Mouse (Mus musculus) C2C12 (cell line): ENCODE measurements around the gene Olfr93. TPM values are rescaled to one million over a fixed set of nuclear protein-coding genes. Genes with fewer than 3 reads are reported as not detected.

Experiments used
- H3K27me3 ChIP-seq: one replicate; pipeline ENCODE4 v1.6.1; 2011; ENCODE audit not compliant: control insufficient read depth, insufficient read depth, insufficient read length
- H3K36me3 ChIP-seq: one replicate; pipeline ENCODE4 v1.6.1; 2011; ENCODE audit not compliant: control insufficient read depth, insufficient read depth
- H3K4me3 ChIP-seq: one replicate; pipeline ENCODE4 v1.5.1; 2011; ENCODE audit warnings: mild to moderate bottlenecking, control low read depth; ENCODE audit not compliant: poor library complexity, insufficient read depth, severe bottlenecking
- H3K79me2 ChIP-seq: one replicate; pipeline ENCODE4 v1.6.1; 2011; ENCODE audit not compliant: control insufficient read depth, insufficient read depth
- H3K79me3 ChIP-seq: one replicate; pipeline ENCODE4 v1.6.1; 2011; ENCODE audit warnings: low read depth, control low read depth
- H3ac ChIP-seq: one replicate; pipeline ENCODE3; 2011; ENCODE audit warnings: low read depth; ENCODE audit not compliant: control insufficient read depth, insufficient read length
- CEBPB ChIP-seq: IDR thresholded peaks from one replicate; pipeline ENCODE4 v1.6.1; 2011; ENCODE audit warnings: low read depth, mild to moderate bottlenecking, control low read depth, moderate library complexity
- CTCF ChIP-seq: IDR thresholded peaks from one replicate; pipeline ENCODE4 v1.5.1; 2011; ENCODE audit not compliant: control insufficient read depth, insufficient read depth, insufficient read length
- FOSL1 ChIP-seq: IDR thresholded peaks from one replicate; pipeline ENCODE4 v1.8.0; 2011; ENCODE audit warnings: mild to moderate bottlenecking, low read length; ENCODE audit not compliant: poor library complexity, insufficient read depth, severe bottlenecking
- MAX ChIP-seq: IDR thresholded peaks from one replicate; pipeline ENCODE4 v1.6.1; 2011; ENCODE audit warnings: mild to moderate bottlenecking, control low read depth
- MYOD1 ChIP-seq: IDR thresholded peaks from one replicate; pipeline ENCODE4 v1.6.1; 2011; ENCODE audit warnings: low read depth; ENCODE audit not compliant: control insufficient read depth, insufficient read length
- MYOG ChIP-seq: IDR thresholded peaks from one replicate; pipeline ENCODE4 v1.6.1; 2011; ENCODE audit not compliant: control insufficient read depth, insufficient read length; ENCODE audit errors: extremely low read depth
- USF1 ChIP-seq: IDR thresholded peaks from one replicate; pipeline ENCODE4 v1.6.1; 2011; ENCODE audit warnings: low read depth, mild to moderate bottlenecking, control low read depth, moderate library complexity
- polyA plus RNA-seq: library from polyadenylated mRNA; unstranded; fragments of >200 nt; fragmentation: generic; extraction: Trizol; gene quantifications from one replicate; pipeline ENCODE4 v1.2.1, GENCODE M21; 2012; ENCODE audit warnings: missing spikeins

The Olfr93 gene
- polyA plus RNA-seq, 1 experiment: not detected

GRCm38 (mm10) chr17:37098178-37098577 is 63.1 kb downstream of the Olfr93 start, which contains the start of gene Olfr91:
TSS of gene Olfr91 (minus strand) at chr17:37098278.
- TF ChIP-seq MAX (no peak), CEBPB (no peak), CTCF (no peak), FOSL1 (no peak), MYOG (no peak), MYOD1 (no peak), USF1 (no peak)
- H3K36me3 ChIP-seq: no peaks in the 10 kb centered on the region
- H3ac ChIP-seq: no peak within 1 kb of the TSS
- H3K4me3 ChIP-seq: no peak within 1 kb of the TSS
- H3K27me3 ChIP-seq: no peaks in the 10 kb centered on the region
- no peaks in the 10 kb centered on the region for H3K79me3 ChIP-seq
- H3K79me2 ChIP-seq: no peaks in the 10 kb centered on the region

- Histone ChIP-seq H3K79me2 (no peaks in the 10 kb centered on the region), H3K4me3 (no peak overlapping the region), H3K79me3 (no peaks in the 10 kb centered on the region), H3K36me3 (no peaks in the 10 kb centered on the region), H3K27me3 (no peaks in the 10 kb centered on the region), H3ac (no peak overlapping the region)
- TF ChIP-seq MAX (no peak), CTCF (no peak), USF1 (no peak), CEBPB (no peak), FOSL1 (no peak), MYOD1 (no peak), MYOG (no peak)
Observed at GRCm38 (mm10) chr17:37093289-37093688, 68.0 kb downstream of the Olfr93 start.

DNA sequence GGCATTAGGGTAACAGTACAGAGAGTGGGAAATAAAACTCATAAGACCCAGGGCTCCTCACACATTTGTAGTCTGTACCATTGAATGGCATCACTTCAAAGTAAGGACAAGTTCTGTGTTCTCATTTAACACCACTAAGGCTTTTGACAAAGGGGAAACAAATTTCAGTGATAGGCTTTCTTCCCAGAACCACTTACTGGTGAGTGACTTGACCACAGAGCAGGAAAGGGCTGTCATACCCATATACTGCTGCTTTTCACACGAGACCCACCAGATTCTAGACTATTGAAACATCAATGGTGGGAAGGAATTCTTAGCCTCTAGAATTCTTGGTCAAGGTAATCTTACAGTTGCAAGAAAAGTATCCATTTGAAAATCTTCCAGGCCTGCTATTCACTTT is 69.1 kb downstream of the Olfr93 start:
- Histone ChIP-seq H3K79me2 (no peaks in the 10 kb centered on the region), H3K4me3 (no peak overlapping the region), H3K79me3 (no peaks in the 10 kb centered on the region), H3K36me3 (no peaks in the 10 kb centered on the region), H3ac (no peak overlapping the region), H3K27me3 (no peaks in the 10 kb centered on the region)
- TF ChIP-seq MAX: no peak
- no peak for TF ChIP-seq CTCF

Other genes with a start within 250 kb of the Olfr93 start
- gene Rnf39, start 218.6 kb downstream of the Olfr93 start, polyA plus RNA-seq: 0.02 TPM
- 181 TPM for gene Ppp1r11, start 209.8 kb downstream of the Olfr93 start, polyA plus RNA-seq
- gene Znrd1, start 202.9 kb downstream of the Olfr93 start, polyA plus RNA-seq: 93.2 TPM
- 3.2 TPM for gene Znrd1as, start 202.9 kb downstream of the Olfr93 start, polyA plus RNA-seq
- gene 2410137M14Rik, start 180.3 kb downstream of the Olfr93 start, polyA plus RNA-seq: not detected
- gene H2-M5, start 172.0 kb downstream of the Olfr93 start, polyA plus RNA-seq: 0.06 TPM
- gene Zfp57, start 160.3 kb downstream of the Olfr93 start, polyA plus RNA-seq: 11.6 TPM
- gene Mog, start 138.1 kb downstream of the Olfr93 start, polyA plus RNA-seq: 0.02 TPM
- 6.1 TPM for gene Gabbr1, start 115.5 kb downstream of the Olfr93 start, polyA plus RNA-seq
- gene Olfr90, start 73.0 kb downstream of the Olfr93 start, polyA plus RNA-seq: not detected
- not detected for gene Olfr91, start 63.2 kb downstream of the Olfr93 start, polyA plus RNA-seq
- not detected for gene Olfr92, start 41.4 kb downstream of the Olfr93 start, polyA plus RNA-seq
- gene Ubd, start 32.4 kb upstream of the Olfr93 start, polyA plus RNA-seq: not detected
- gene Olfr94, start 39.5 kb upstream of the Olfr93 start, polyA plus RNA-seq: not detected
- gene Olfr95, start 51.6 kb upstream of the Olfr93 start, polyA plus RNA-seq: not detected
- gene Olfr96, start 58.7 kb upstream of the Olfr93 start, polyA plus RNA-seq: not detected
- not detected for gene Olfr97, start 75.8 kb upstream of the Olfr93 start, polyA plus RNA-seq
- not detected for gene Olfr98, start 102.3 kb upstream of the Olfr93 start, polyA plus RNA-seq
- 2.0 TPM for gene H2-M3, start 108.7 kb upstream of the Olfr93 start, polyA plus RNA-seq
- not detected for gene Olfr99, start 122.0 kb upstream of the Olfr93 start, polyA plus RNA-seq
- not detected for gene Olfr101, start 142.8 kb upstream of the Olfr93 start, polyA plus RNA-seq
- not detected for gene Olfr102, start 155.6 kb upstream of the Olfr93 start, polyA plus RNA-seq
- not detected for gene Olfr103, start 178.2 kb upstream of the Olfr93 start, polyA plus RNA-seq
- not detected for gene Olfr104-ps, start 198.1 kb upstream of the Olfr93 start, polyA plus RNA-seq
- gene Olfr105-ps, start 217.5 kb upstream of the Olfr93 start, polyA plus RNA-seq: not detected
- gene Olfr106-ps, start 228.9 kb upstream of the Olfr93 start, polyA plus RNA-seq: not detected
- gene Olfr107, start 237.7 kb upstream of the Olfr93 start, polyA plus RNA-seq: not detected